Mouse (Mus musculus): ENCODE data around the gene Ppp1r35.

Gene Ppp1r35

DNA sequence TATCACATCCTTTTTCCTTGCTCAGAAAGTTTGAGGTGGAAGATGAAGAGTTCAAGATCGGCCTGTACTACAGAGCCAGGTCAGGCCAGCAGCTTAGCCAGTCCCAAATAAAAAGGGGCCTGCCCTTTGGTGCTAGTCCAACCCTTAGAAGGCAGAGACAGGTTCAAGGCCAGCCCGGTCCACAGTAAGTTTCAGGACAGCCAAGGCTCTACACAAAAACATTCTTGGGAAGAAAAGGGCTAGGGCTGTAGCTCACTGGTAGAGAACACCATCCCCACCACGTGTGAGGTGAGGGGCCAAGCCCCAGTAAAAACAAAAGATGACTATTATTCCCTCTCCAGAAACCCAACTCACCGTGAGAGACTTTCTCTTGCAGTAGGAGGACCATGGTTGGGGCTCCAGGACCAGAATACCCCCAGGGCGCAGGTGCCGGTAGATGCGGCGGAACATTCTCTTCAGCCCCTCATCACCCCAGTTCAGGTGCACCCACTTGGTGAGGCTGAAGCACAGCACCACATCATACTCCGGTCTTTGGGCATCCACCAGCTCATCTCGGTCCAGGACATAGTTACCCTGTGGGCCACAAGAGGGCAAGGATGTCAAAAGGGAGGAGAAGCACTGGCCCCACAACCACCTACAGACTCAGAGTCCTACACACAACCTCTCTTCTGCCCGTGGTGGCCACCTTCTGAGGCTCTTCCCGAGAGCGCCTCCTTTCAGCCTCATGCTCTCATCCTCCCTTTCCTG is 4.3 kb downstream of the Ppp1r35 start:
- no peak for DNase-seq (ENCODE audit: extremely low spot score)

DNA sequence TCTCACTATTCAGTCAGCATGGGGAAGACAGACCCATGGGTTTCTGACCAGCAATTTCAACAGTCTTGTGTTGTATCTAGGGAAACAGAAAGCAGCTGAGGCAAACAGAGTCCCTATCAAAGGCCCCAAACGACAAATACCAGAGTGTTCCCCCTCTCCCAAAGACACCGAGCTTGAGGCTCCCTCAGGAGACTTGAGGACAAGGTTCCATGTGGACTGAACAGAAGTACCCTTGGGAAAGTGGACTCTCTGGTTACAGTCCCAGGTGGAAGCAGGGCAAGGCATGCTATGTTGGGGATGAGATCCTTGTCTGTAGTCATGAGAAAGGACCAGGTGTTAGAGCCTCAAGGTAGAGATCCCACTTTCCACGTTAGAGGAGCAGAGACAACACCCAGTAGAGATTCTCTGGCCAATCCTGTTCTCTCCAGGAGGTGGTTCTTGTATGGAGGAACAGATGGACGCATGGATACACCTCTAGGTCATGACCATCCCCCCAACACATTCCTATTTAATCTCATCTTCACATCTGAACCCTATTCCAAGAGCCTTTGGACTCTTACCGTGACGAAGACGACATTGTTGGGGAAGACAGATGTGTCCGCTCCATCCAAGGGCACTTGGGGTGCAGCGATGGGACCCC is 5.4 kb downstream of the Ppp1r35 start:
- no peak for DNase-seq (ENCODE audit: extremely low spot score)

DNA sequence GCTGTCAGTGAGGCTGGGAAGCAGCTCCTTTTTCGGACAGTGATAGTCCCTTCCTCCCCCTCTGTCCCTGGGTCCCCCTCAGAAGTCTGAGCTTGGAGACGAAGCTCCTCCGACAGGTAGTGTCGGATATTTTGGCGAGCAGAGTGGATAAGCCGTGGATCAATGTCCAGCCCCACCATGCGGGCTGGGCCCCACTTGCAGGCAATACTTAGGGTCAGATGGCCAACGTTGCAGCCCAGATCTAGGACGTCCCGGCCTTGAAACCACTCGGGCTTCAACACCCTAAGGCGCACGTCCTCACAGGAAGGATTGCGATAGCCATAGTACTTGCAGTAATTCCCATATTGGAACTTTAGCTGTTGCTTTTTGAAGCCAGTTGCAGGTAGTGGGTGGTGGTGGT is 5.9 kb downstream of the Ppp1r35 start:
- no peak for DNase-seq (ENCODE audit: extremely low spot score)

DNA sequence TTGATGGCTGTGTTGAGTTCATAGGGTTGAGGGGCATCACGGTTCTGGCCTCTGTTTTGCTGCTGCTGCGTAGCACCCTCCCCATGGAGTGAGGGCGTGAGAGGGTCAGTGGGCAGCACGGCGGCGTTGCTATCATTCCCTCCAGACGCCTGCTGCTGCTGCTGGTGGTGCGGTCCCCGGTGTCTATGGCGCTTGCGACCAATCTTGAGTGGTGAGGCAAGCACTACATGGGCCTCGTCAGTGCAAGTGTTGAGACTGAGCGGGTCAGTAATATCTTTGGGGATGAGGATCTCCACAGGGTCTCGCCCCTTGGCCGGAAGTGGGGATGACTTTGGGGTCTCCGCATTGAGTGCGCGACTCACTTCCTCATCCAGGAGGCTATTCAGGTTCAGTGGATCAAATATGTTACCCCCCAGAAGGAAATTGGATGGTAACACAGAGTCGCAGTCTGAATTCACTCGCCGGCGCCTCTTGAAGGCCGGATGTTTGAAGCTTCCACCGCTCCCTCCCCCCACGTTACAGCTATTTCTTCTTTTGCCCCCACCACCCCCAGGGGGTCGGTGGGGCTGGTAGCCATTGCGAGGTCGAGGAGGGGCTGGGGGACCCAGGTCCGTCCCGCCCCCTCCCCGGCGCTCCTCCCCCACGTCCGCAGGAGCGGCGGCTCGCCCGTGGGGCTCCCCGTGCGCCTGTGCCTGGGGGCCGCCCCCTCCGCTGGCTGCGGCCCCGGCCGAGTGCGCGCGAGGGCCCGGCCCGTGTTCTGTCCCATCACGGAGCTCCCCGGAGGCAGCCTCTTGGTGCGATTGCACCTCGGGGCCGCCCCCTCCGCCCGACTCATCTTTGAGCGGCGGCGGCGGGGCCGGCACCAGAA is 6.7 kb downstream of the Ppp1r35 start:
- DNase-seq (ENCODE audit: extremely low spot score): peak; percentile 47

DNA sequence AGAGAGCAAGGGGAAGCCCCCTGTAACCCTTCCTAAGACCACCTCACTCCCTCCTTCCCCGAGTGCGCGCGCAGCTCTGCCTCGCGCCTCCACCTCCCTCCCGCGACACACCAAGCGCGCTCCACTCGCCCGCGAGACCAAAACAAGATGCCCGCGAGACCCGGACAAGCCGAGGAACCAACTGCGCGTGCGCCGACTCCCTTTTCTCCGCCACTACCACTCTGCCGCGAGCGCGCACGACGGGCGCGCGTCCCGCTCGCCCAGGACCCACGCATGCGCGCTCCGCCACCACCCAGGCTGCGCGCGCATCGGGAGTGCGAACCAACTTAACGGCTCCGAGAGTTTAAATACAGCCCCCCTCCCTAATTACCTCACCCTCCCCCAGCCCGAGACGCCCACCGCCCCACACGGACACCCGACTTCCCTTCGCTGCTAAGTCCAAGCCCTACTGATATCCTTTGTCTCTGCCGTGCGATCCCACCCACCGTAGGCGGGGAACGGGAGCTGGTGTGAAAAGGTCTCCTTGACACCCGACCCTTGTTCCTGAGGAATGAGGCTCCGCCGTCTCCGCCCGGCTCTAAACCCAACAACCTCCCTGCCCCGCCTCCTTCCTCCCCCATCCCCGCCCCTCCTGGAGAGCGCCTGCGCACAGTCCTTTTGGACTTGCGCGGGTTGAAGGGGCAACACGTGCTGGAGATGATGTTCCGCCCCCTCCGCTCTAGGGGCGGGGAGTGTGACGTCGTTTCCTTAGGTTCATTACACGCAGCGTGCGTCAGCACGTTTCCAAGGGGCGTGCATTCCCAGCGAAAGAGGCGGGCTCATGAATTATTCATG is 7.7 kb downstream of the Ppp1r35 start:
- DNase-seq (ENCODE audit: extremely low spot score): peak; percentile 99

DNA sequence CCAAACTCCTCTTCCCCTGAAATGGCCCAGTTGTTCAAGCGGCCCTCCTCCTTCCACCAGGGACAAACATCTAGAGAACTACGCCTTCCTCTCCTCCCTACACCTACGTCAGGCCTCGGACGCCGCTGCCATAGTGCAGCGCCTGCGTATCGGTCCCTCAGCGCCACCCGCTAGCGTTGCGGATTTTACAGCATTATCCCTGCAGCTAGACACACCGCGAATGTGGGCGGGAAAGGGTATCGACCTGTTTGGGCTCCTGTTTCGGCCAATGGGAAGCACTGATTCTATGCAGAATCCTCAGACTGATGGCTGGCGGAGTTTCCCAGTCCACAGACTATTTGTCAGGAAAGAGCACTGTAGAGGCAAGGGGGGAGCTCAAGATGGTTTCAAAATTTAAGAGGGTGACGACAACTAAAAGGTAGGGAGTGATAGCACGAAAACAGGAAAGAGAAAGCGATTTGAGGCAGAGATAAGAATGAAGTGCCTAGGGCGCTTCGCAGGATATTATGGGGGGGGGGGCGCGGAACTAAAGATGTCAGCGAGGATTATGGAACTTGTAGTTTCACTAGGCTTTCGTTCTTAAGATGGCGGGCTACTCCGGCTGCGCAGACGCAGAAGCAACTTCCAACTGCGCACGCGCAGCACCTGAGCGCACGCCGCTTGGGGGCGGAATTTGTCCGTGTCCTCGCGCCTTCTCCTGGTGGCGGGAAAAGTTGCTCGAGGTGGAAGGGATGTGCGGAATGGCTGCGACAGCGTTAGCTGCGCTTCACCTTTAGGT is 8.7 kb downstream of the Ppp1r35 start, which contains the start of the genes Mepce and Zcwpw1:
TSS of gene Mepce (minus strand) at position 505 of the 778 bp plus-strand sequence.
TSS of gene Zcwpw1 (plus strand) at position 648 of the 778 bp plus-strand sequence.
- DNase-seq (ENCODE audit: extremely low spot score): peak; percentile 94

DNA sequence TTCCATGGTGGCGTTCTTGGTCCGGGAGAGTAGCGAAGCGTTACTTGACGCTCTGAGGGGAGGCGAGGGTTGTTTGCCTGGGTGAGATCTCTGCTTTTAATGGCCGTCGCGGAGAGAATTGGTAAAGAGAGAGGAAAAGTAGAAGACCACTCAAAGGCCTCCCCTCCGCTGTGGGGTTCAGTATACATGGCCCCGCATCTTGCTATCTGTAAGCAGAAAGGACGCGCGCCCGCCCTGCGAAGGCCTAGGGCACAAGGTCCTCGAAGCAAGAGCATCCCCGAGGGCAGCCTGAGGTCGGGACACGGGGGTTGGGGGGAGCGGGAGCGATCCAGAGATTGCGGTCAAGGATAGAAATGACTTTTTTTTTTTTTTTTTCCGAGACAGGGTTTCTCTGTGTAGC is 9.5 kb downstream of the Ppp1r35 start:
- no peak for DNase-seq (ENCODE audit: extremely low spot score)

DNA sequence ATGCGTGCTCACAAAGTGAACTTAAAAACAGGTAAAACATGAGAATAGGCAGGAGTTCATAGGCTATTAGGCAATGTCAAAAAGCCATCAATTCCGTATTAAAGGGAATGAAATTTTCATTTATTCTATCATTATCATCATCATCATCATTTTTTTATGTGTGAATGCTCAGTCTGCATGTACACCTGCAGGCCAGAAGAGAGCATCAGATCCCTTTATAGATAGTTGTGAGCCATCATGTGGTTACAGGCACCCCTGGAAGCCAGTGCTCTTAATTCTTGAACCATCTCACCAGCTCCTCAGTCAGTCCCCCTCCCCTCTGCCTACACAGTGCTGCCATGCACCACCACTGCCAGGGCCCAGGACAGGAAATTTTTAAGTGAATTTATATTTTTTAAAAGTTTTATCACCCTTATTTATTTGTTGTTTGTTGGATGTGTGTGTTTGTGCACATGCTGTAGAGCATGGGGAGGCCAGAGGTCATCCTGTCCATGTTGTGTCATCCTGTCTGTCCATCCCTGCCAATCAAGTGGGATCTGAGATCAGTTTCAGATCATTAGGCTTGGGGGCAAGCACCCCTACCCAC is 10.4 kb downstream of the Ppp1r35 start:
- no peak for DNase-seq (ENCODE audit: extremely low spot score)

DNA sequence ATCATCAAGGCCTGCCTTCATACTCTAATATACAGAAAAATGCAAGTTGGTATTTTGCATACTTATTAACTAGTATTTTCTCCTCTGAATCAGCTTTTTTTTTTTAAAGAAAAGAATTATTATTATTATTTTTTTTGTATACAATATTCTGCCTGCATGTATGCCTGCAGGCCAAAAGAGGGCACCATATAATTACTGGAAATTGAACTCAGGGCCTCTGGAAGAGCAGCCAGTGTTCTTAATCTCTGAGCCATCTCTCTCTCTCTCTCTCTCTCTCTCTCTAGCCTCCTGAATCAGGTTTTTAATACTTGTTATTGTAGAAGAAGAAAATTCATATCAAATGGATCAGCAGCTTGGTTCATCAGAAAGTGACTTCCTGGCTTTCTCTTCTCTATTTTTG is 12.9 kb downstream of the Ppp1r35 start:
- DNase-seq (ENCODE audit: extremely low spot score): no peak

DNA sequence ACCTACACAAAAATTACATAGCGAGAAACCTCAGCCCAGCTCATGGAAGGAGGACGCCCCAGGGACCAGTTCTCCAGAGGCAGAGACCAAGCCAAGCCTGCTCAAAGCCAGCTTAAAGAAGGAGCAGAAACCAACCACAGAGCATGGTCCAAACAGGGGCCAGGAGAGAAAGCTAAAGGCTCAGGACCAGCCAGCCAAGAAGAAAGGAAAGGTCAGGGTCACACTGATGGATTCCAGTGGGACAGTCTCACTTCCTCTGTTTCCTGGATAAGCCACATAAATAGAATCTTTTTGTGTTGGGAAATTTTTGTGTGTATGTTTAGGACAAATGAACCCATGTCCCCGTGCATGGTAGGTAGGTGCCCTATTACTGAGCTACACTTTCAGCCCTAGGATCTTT is 18.0 kb downstream of the Ppp1r35 start:
- DNase-seq (ENCODE audit: extremely low spot score): no peak

DNA sequence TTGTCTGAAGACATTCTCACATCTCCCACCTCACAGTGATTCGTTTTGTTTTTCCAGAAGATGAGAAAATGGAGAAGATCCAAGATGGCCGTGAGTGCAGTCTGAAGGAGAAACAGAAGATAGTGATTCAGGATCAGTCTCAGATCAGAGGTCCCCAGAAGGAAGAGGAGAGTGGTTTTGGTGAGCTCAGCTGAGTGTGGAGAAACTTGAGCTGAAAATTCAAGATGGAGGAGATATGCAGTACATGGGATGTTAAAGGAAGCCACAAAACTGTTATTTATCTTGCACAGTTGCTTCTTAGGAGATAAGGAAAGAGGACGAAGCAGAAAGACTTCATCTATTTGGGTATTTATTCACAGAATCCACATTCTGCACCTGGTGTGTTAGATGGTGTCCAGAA is 22.3 kb downstream of the Ppp1r35 start:
- no peak for DNase-seq (ENCODE audit: extremely low spot score)

DNA sequence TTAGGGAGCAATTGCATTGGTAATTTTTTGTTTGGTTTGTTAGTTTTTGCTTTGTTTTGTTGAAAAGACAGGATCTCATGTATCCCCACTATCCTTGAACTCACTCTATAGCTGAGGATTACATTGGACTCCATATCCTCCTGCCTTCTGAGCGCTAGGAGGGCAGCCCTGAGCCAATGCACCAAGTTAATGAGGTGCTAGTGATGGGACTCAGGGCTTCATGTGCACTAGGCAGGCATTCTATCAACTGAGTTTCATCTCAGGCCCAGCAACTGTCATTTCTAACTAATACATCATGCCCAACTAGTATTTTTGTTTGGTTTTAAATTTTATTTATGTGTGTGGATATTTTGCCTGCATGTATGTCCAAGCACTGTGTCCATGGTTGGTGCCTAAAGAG is 27.5 kb downstream of the Ppp1r35 start:
- no peak for DNase-seq (ENCODE audit: extremely low spot score)

DNA sequence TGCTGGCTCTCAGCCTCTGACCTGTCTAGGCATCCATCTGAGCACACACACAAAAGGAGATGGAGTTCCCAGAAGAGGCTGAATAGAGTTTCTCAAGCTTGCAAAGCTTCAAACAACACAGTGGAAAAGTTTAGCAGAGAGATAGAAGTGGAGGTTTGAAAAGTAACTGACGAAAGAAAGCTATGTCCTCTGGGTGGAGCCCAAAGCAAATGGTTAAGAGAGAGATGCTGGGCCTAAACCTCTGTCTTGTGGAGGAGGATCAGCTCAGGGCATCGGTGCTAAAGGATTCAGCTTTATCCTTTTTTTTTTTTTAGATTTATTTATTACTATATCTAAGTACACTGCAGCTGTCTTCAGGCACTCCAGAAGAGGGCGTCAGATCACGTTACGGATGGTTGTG is 29.7 kb downstream of the Ppp1r35 start:
- DNase-seq (ENCODE audit: extremely low spot score): no peak

DNA sequence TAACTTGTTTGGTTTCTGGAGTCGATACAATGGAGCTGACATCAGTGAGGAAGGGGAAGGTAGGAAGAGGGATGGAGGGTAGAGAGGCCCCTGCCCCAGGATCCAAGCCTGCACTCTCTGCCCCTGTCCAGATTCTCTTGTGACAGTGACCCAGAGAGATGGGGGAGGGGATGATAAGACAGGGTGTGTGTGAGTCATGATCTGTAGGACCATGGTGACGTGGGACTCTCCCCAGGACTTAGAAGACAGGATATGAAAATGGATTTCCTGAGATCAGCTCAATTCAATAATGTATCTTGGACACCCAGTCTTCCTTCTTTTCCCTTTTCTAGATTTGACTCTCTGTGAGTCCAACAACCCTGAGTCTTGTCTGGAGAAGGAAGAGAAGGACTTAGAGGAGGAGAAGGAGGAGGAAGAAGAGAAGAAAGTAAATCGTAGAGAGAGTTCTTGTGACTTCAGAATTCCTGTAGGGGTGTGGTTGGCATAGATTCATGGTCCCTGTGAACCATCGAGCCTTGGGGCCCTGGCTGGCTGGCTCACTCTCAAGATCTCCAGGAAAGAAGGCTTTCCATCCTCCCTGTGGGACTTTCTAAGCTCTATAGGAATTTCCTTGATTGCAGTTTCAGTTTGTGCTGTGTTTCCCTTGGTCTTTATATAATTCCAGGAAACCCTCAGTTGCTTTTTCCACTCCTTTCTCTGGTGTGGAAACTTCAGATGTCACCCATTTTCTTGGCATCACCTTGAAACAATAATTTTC is 39.0 kb downstream of the Ppp1r35 start:
- no peak for DNase-seq (ENCODE audit: extremely low spot score)

DNA sequence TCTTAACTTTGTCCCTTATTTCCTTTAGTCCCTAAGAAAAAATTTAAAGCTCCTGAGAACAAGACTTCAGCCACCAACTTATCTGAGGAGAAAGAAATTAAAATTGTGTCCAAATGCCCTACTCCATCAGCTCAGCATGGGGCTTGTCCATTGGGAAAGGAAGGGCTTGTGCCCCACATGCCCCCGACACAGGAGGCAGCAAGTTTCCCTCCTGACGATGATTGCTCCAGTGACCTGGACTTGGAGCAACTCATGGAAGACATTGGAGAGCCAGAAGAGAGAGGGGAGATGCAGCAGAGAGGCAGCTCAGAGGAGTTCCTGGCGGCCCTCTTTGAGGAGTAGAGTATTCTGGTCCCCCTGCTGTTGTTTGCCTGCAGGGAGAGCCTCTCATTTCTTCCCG is 43.5 kb downstream of the Ppp1r35 start:
- no peak for DNase-seq (ENCODE audit: extremely low spot score)

DNA sequence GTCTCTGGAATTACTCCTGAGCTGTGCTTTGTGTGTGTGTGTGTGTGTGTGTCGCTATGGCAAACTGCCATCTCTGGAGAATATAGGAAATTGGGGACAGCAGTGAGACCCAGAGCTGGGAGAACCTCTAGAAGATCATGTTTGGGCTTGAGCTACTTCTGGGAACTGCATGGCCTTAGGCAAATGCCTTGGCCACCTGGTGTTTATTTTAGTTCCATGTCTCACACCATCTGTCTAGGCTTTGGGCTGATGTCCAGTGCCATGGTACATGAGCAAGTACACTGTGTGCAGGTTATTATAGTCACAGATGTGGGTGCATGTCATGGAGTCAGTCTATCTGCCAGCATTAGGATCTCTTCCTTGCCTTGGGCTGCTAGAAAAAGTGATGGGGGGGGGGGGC is 44.0 kb downstream of the Ppp1r35 start:
- no peak for DNase-seq (ENCODE audit: extremely low spot score)

DNA sequence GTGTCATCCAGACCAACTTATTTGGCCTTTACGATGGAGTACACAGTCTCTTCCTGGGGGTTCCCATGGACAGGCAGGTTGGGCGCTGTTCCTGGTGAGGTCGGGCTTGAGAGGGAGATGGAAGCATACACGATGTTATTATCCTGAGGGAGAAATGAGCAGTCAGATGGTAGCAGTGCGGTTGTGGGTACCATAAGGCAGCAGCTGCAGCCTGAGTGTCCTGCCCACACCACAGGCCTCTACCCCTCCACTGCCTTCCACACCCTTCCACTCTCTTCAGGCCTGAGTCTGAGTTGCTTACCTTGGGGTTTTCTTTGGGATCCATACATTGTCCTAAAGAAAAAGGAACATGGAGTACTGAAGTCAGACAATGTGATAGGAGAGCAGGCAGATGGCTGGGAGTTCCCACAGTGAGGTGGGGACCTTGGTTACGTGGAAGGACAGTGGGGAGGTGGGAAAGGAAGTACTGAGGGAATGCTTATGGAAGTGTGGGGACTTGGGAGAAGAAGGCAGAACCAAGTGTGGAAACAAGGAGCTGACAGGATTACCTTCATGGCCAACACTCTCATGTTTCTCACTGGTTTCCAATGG is 44.9 kb downstream of the Ppp1r35 start:
- no peak for DNase-seq (ENCODE audit: extremely low spot score)

DNA sequence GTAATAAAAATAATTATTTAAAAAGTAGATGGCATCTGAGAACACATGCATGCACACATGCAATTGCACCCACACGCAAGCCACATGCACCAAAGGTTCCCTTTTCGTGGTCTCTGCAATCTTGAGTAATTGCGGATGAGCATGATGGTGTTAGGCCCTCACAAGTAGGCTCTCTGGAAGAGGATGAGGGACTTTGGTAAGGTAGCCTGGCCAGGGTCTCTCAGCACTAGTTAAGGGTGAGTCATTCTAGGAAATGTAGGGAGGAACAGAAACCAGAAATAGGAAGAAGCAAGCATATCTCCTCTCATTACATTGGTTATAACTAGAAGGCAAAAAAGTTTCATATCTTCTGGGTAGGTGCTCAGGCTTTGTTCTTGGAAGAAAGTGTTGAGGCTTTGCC is 46.4 kb downstream of the Ppp1r35 start:
- no peak for DNase-seq (ENCODE audit: extremely low spot score)

DNA sequence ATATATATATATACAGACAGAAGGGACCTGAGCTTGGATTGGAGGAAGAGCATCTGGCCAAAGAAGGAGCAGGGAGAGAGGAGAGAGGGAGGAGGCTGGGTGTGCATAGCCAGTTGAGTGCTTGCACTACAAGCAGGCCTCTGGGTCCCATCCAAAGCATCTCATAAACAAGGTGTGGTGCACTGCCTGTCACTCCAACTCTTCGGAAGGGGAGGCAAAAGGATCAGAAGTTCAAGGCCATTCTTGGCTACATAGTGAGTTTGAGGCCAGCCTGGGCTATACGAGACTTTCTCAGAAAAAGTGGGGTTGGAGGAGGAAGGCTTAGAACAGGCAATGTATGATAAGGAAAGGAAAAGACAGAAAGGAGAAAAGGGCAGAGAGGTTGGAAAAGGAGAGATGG is 47.3 kb downstream of the Ppp1r35 start:
- DNase-seq (ENCODE audit: extremely low spot score): no peak
